Mouse (Mus musculus): ENCODE measurements around the gene Snrpc. TPM values are rescaled to one million over a fixed set of nuclear protein-coding genes. Genes with fewer than 3 reads are reported as not detected.
"Not testable (repeated sequence)": the region's sequence is repeated elsewhere in the genome, so short reads cannot be mapped to it uniquely, and the experiment has no call there.

Snrpc gene
- 10 to 100 TPM; 56.8 to 57.4 TPM for total RNA-seq (2021)

DNA sequence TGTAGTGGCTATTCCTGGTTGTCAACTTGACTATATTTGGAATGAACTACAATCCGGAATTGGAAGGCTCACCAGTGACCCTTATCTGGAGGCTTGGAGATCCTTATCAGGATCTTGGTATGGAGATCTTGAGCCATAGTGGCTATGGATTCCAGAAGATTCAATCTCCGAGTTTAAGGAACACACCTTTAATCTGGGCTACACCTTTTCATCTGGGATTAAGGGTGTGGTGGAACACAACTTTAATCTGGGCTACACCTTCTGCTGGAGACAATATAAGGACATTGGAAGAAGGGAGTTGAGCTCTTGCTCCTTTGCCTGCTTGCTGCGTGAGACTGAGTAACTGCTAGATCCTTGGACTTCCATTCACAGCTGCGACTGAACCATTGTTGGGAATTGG is at the start of gene Snrpc:
TSS of gene Snrpc (plus strand) at position 301 of the 400 bp plus-strand sequence.
- DNase-seq; intact Hi-C loops (cut with DNase I): not testable (repeated sequence)

DNA sequence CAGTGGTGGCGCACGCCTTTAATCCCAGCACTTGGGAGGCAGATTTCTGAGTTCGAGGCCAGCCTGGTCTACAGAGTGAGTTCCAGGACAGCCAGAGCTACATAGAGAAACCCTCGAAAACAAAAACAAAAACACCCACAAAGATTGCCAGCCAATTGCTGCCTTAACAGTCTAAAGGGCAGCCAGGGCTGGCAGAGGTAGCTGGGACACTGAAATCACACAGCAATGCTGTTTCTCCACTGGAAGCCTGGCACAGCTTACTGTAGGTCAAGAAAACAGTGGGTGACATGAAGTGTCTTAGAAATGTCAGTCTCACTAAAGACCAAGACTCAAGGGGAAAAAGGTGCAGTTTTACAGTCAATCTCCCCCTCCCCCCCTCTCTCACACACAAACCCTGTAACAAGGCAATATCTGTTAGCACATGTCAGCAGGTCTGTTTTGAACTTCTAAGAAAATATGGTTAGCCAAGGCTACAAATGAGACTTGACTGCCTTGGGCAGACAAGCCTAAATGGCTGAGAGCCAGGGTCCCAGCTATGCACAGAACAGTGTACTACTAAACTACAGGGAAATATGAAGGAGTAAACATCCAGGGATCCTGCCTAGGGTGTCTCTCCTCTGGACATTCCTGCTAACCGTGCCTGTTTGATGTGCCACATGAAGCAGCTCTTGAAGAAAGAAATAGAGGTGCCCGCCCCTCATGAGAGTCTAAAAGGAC is 49.3 kb upstream of the Snrpc start:
- intact Hi-C loops (cut with DNase I), result no loop called here
- DNase-seq, result no peak

GRCm38 (mm10) chr17:27790015-27790414 is 47.9 kb upstream of the Snrpc start:
- DNase-seq, result no peak
- intact Hi-C loops (cut with DNase I), result no loop called here

GRCm38 (mm10) chr17:27790976-27791375 is 47.0 kb upstream of the Snrpc start:
- no peak for DNase-seq
- intact Hi-C loops (cut with DNase I), result no loop called here

- intact Hi-C loops (cut with DNase I), result no loop called here
- no peak for DNase-seq
Observed at GRCm38 (mm10) chr17:27791556-27791955, 46.4 kb upstream of the Snrpc start.

DNA sequence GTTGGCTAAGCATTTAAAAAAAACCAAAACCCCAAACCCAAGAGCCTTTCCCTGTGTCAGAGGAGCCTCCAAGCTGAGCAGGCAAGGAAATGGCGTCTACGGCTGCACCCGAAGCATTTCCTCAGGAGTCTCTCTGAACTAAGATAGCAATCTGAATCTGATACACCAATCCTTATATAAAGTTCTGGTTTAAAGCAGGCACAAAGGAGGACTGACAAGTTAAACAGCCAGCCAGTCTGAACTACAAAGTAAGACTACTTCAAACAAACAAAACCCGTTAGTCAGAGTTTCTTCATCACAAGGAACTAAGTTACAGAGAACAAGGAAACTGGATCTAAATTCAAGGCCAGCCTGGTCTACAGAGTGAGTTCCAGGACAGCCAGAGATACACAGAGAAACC is 45.4 kb upstream of the Snrpc start:
- intact Hi-C loops (cut with DNase I), result no loop called here
- no peak for DNase-seq

- DNase-seq, result peak in 1 of 2 experiments; percentile 18
- intact Hi-C loops (cut with DNase I), result no loop called here
Observed at GRCm38 (mm10) chr17:27793144-27793543, 44.8 kb upstream of the Snrpc start.

DNA sequence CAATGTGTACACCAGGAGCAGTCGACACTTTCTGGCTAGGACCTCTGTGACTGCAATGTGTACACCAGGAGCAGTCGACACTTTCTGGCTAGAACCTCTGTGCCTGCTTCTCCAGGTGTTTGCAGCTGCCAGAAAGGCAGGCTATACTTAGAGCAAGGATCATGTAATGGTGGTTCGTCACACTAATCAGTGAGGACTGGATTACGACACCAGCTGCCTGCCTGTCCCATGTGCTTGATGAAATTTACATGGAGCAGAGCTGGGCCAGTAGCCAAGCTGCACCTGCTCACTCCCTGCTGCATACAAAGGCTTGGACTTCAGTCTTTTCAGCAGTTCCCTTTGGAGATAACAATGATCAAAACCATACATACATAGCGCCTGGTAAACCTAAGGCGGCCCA is 41.2 kb upstream of the Snrpc start:
- peak; percentile 48 to 62 for DNase-seq

DNA sequence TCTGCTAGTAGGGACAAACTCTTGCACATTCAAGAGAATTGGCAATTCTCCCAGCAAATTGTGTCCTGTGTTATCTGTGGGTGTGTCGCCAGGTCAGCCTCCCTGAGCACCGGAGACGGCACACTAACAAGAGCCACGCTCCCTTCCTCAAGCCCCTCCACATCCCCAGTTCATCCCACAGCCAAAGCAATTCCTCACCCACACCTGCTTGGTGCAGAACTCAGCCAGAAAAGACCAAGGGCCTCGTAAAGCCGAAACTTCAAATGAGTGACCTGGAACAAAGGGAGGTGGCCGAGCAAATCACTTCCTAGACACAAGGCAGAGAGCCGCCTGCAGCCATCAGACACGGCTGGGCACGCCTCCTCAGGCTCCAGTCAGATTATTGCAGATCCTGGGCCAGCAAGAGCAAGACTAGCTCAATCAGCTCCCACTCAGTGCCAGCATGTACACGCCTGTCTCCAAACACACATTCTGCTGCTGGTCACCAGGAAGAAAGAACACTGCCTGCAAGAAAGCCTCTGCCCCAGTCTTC is 40.5 kb upstream of the Snrpc start:
- intact Hi-C loops (cut with DNase I), result no loop called here
- peak; percentile 31 to 51 for DNase-seq

More for the DNA sequence above, 41.2 kb upstream of the Snrpc start:
- intact Hi-C loops (cut with DNase I), result no loop called here

GRCm38 (mm10) chr17:27799771-27800584 is 38.0 kb upstream of the Snrpc start:
- intact Hi-C loops (cut with DNase I), result no loop called here

GRCm38 (mm10) chr17:27800710-27801648 is 37.0 kb upstream of the Snrpc start:
- intact Hi-C loops (cut with DNase I), result no loop called here
- DNase-seq, result no peak

More at GRCm38 (mm10) chr17:27799771-27800584, 38.0 kb upstream of the Snrpc start:
- DNase-seq, result no peak

GRCm38 (mm10) chr17:27803752-27804151 is 34.2 kb upstream of the Snrpc start:
- no peak for DNase-seq
- intact Hi-C loops (cut with DNase I), result no loop called here

- DNase-seq, result no peak
- intact Hi-C loops (cut with DNase I), result no loop called here
Observed at GRCm38 (mm10) chr17:27804156-27804690, 33.7 kb upstream of the Snrpc start.

GRCm38 (mm10) chr17:27804803-27805770 is 32.9 kb upstream of the Snrpc start:
- no peak for DNase-seq
- intact Hi-C loops (cut with DNase I), result no loop called here

DNA sequence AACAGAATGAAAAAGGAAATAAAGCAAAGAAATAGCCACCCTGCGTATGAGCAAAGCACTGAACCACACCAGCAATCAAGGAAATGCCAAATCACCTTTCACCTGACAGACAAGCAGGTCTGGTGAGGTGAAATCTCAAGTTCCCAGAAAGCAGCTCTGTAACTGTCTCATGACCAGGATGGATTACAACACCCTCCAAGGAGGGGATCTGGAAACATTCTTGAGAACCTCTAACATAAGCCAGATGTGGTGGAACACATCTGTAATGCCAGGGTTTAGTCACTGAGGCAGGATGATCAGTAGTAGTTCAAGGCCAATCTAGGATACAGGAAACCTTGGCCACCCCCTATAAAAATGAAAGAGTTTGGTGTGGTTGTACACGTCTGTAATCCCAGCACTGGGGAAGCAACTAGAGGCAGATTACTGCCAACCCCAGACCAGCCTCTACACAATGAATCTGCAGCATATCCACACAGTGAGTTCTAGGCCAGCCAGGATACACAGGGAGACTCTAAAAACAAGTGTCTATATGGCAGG is 30.3 kb upstream of the Snrpc start:
- intact Hi-C loops (cut with DNase I), result no loop called here
- DNase-seq, result no peak

DNA sequence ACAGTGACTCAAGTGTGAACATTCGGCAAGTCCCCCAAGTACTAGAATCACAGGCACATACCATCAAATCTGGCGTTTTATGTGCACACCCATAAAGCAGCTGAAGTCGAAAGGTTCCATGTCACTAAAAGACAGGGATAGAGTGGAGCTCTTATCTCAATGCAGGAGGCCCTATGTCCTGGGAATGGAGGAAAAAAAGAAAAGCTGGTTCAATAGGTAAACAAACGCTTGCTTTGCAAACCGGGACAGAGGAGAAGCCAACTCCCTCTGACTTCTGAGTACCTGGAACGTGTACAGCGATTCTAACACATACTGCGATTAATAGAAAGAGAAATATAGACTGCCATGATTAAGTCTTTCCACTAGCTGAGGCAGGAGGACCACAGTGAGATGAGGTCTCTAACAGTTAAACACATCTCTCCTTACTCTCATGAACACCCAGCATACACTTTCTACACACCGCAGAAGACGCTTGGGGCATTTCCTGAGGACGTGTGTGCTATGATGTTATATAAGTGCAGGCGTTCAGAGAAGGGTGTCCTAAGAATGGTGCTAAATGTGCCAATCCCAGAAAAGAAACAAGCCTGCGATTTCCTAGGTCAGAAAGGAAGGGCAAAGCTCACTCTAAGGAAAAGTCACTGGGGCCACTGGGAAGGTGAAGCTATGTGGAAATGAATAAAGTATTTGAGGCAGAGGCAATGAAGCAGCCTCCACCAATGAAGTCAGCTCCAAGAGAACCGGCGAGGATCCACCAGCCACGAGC is 27.2 kb upstream of the Snrpc start:
- intact Hi-C loops (cut with DNase I), result no loop called here
- no peak for DNase-seq

GRCm38 (mm10) chr17:27811980-27812379 is 26.0 kb upstream of the Snrpc start:
- DNase-seq, result no peak
- intact Hi-C loops (cut with DNase I), result no loop called here

- intact Hi-C loops (cut with DNase I), result no loop called here
- DNase-seq, result no peak
Observed at GRCm38 (mm10) chr17:27814606-27815005, 23.3 kb upstream of the Snrpc start.
